Mouse (Mus musculus) olfactory bulb, adult 2 months (tissue): ENCODE results near the gene Trim32. TPM values are rescaled to one million over a fixed set of nuclear protein-coding genes. Genes with fewer than 3 reads are reported as not detected.
A peak's percentile ranks its signal among the peaks of the same experiment; 100 is the strongest.

Experiments
- H3K27ac ChIP-seq: fragments of 200-500 bp; 2 replicates; pipeline ENCODE4 v1.5.1; 2012; ENCODE audit warnings: low read depth, low read length; ENCODE audit not compliant: insufficient read depth
- H3K4me1 ChIP-seq: fragments of 200-500 bp; 2 replicates; pipeline ENCODE4 v1.6.1; 2012; ENCODE audit warnings: low read length; ENCODE audit not compliant: control insufficient read depth, insufficient read depth
- H3K4me3 ChIP-seq: fragments of 200-500 bp; 2 replicates; pipeline ENCODE4 v1.5.1; 2012; ENCODE audit warnings: mild to moderate bottlenecking, low read depth, low read length, moderate library complexity; ENCODE audit not compliant: insufficient read depth
- CTCF ChIP-seq: fragments of 200-500 bp; IDR thresholded peaks from 2 replicates; pipeline ENCODE4 v1.5.1; 2012; ENCODE audit warnings: low read depth, mild to moderate bottlenecking, low read length, moderate library complexity; ENCODE audit not compliant: insufficient read depth
- POLR2A ChIP-seq: fragments of 200-500 bp; IDR thresholded peaks from 2 replicates; pipeline ENCODE4 v1.6.1; 2012; ENCODE audit warnings: mild to moderate bottlenecking, low read depth, low read length, moderate library complexity; ENCODE audit not compliant: insufficient read depth
- WGBS: fragments of 180-500 bp; shearing (Covaris S2); methylation state at CpG from one replicate; pipeline ENCODE4 v1.1.7; 2018; 5-methylcytosine and 5-hydroxymethylcytosine counted together
- polyA plus RNA-seq: library from polyadenylated mRNA; stranded (reverse); fragments of >200 nt; gene quantifications from 2 replicates; pipeline ENCODE4 v1.2.4, GENCODE M21; 2012; ENCODE audit warnings: low replicate concordance; ENCODE audit not compliant: missing spikeins, insufficient read depth, insufficient read length

The Trim32 gene
- polyA plus RNA-seq, 1 experiment, result not detected

DNA sequence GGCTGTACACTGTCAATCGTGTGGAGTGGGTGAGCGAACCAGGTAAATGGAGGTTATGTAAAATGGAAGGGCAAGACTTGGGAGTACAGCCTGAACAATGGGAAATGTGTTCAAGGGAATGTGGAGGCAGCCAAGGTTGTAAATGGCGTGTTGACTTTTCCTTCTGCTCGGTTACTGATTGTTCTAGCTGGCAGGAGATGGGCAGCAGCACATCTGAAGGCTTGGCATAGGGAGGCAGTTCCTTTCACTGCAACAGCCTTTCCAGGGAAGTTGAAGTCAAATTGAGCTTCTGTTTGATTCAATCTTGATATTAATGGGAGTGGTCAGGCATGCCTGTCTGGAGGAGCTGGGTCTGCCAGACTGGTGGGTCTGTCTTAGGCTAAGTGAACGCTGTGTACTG is 5.5 kb downstream of the Trim32 start:
- Histone ChIP-seq H3K4me3 (no peak overlapping the region), H3K27ac (0 out of 2 replicates have a peak overlapping the region, but pooled peaks have one; percentile 23), H3K4me1 (peaks cover 20% of the 10 kb centered on the region)
- TF ChIP-seq POLR2A, result no peak
- no peak for TF ChIP-seq CTCF
- 61% methylated on average over 5 of the region's 5 CpGs for WGBS

DNA sequence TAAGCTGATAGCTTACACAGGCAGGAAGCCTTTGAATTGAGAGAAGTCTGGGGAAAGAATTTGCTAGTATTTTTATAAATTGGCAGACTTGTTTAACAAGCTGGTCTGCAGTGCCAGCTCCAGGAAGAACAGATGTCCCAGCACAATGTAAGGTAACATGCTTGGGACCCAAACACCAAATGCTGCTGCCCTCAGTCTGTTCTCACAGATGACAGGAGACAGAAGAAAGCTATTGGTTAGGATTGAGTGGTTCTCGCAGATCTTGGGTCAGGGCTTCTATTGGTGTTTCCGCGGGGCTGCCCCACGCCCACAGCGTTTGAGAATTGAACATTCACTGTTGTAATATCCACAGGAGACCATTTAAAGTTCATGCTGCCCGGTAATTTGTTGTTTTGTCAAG is 6.1 kb downstream of the Trim32 start:
- H3K27ac ChIP-seq, result no peak overlapping the region

DNA sequence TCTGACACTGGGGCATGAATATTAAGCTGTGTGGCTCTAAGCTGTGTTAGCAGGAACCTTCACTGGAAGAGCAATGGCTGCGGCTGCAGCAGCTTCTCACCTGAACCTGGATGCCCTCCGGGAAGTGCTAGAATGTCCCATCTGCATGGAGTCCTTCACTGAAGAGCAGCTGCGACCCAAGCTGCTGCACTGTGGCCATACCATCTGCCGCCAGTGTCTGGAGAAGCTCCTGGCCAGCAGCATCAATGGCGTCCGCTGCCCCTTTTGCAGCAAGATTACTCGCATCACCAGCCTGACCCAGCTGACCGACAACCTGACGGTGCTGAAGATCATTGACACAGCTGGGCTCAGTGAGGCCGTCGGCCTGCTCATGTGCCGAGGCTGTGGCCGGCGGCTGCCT is 8.3 kb downstream of the Trim32 start:
- Histone ChIP-seq H3K27ac (no peak overlapping the region), H3K4me1 (peaks cover 13% of the 10 kb centered on the region), H3K4me3 (no peak overlapping the region)
- 94% methylated on average over 14 of the region's 14 CpGs for WGBS
- TF ChIP-seq POLR2A (no peak), CTCF (no peak)

More for the DNA sequence above, 6.1 kb downstream of the Trim32 start:
- H3K4me1 ChIP-seq, result peaks cover 20% of the 10 kb centered on the region
- TF ChIP-seq POLR2A, result no peak
- TF ChIP-seq CTCF, result no peak
- WGBS, result 55% methylated on average over 6 of the region's 6 CpGs
- H3K4me3 ChIP-seq, result no peak overlapping the region

DNA sequence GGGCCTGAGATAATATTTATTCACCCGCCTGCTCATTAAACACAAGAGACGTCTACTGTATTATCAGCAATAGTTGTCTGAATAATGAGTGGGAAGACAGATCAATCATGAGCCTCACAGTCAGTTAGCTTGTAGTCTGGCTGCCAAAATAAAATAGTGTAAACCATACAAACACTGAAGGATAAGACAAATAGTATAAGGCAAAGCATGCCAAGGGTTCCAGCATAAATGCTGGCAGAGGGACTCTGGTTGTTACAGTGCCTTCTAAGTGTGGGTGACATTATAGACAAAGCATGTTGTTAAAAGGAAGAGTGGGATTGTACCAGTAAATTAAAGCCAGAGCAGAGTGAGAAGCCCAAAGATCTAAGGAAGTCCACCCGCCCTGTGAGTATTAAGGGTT is 15.3 kb downstream of the Trim32 start:
- Histone ChIP-seq H3K4me3 (no peak overlapping the region), H3K27ac (no peak overlapping the region), H3K4me1 (no peaks in the 10 kb centered on the region)
- TF ChIP-seq POLR2A (no peak), CTCF (no peak)
- WGBS, result 74% methylated on average over 3 of the region's 3 CpGs

DNA sequence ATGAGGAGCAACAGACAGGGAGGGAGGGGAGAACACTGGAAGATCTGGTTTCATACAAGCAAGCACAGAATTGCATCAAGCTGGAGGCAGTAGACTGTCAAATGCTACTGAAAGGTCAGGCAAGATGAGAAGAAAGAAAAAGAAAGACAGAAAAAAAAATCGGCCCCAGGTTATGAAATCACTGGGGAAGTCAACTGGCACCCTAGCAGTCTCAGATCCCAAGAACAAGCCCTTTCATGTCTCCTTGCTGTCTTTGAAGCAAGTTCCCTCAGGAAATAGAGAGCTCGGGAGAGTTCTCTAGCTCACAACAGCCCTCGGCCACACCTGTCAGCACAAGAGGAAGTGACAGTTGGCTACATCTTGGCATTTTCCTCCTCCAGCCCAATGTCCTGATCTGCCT is 33.4 kb downstream of the Trim32 start:
- Histone ChIP-seq H3K4me3 (no peak overlapping the region), H3K27ac (no peak overlapping the region), H3K4me1 (no peaks in the 10 kb centered on the region)
- no peak for TF ChIP-seq POLR2A
- no peak for TF ChIP-seq CTCF
- WGBS, result 89% methylated on average over 3 of the region's 3 CpGs

DNA sequence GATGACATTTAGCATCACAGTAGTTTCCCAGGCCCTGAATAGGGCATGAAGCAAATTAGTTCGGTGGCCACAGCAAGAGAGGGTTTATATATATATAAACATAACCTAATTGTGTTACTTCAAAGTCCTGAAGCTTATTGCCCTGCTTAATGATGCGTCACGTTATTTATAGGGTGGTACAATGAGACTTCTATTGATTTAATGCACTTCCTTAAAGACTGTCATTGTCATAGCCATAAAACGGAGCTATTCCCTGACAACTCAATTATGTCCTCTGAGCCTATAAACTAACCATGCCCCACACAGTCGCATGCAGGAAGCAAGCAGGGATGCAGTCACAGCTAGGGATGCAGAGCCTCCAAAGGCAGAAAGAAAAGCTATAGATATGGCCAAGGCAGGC is 37.8 kb downstream of the Trim32 start:
- Histone ChIP-seq H3K27ac (no peak overlapping the region), H3K4me3 (no peak overlapping the region), H3K4me1 (no peaks in the 10 kb centered on the region)
- TF ChIP-seq CTCF (no peak), POLR2A (no peak)
- 76% methylated on average over 5 of the region's 5 CpGs for WGBS

DNA sequence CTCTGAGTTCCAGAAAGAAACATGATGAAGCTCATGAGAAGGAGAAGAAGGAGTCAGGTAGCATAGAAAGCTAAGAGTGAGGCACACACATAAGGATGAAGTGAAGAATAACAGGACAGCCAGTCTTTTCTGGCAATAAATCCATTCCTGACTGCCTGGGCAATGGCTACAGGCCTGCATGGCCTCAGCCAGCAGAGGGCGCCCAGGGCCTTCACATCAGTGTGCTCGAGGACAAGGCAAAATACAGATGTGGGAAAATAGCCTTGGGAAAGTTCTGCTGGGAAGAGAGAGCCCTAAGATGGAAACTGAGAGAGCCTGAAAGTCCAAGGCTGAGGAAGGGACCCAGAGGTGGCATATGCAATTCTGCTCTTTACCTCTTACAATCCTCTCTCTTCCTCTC is 49.9 kb downstream of the Trim32 start:
- peak; percentile 90 for TF ChIP-seq CTCF
- TF ChIP-seq POLR2A, result no peak
- H3K27ac ChIP-seq, result no peak overlapping the region
- WGBS, result 0% methylated on average over 2 of the region's 2 CpGs
- H3K4me1 ChIP-seq, result no peaks in the 10 kb centered on the region
- no peak overlapping the region for H3K4me3 ChIP-seq

DNA sequence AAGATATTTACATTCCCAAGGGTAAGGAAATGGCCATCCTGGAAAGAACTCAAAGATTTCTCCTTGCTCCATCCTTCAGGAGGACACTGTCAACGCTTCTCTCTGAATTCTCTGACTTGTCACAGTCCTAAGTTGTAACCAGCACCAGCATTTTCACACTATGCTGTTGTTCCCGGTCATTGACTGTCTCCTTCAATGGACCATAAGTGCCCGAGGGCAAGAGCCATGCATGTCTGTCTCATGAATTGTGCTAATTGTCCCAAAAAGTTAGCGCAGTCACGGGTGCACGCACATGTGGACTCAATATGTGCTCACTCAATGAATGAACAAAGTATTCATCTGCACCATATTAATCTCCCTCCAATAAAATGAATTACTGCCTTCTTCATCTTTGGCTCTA is 58.4 kb downstream of the Trim32 start:
- no peak overlapping the region for H3K4me3 ChIP-seq
- TF ChIP-seq CTCF (no peak), POLR2A (no peak)
- no peak overlapping the region for H3K27ac ChIP-seq
- WGBS, result 89% methylated on average over 6 of the region's 6 CpGs
- no peaks in the 10 kb centered on the region for H3K4me1 ChIP-seq
